Mouse (Mus musculus) c-Kit-positive CD71-negative TER-119-negative erythroid progenitor cells, embryonic 14.5 days (primary cell): Measurements from ENCODE around the gene Ttc26.

ENCODE experiments used
- DNase-seq: peaks from one replicate; pipeline ENCODE4 v3.0.0-alpha.2; 2013; ENCODE audit warnings: low read depth

Gene Ttc26

GRCm38 (mm10) chr6:38381129-38381771, at the start of gene Ttc26:
Gene Ttc26, plus strand, starts transcription at chr6:38381469.
- DNase-seq, result peak; percentile 85

GRCm38 (mm10) chr6:38335264-38335663, 46.0 kb upstream of the Ttc26 start:
- no peak for DNase-seq

- no peak for DNase-seq
These were observed 44.0 kb upstream of the Ttc26 start for GRCm38 (mm10) chr6:38337166-38337705.

- DNase-seq, result no peak
These were observed 43.3 kb upstream of the Ttc26 start for GRCm38 (mm10) chr6:38337951-38338350.

- no peak for DNase-seq
These were observed 42.2 kb upstream of the Ttc26 start for GRCm38 (mm10) chr6:38339078-38339477.

DNA sequence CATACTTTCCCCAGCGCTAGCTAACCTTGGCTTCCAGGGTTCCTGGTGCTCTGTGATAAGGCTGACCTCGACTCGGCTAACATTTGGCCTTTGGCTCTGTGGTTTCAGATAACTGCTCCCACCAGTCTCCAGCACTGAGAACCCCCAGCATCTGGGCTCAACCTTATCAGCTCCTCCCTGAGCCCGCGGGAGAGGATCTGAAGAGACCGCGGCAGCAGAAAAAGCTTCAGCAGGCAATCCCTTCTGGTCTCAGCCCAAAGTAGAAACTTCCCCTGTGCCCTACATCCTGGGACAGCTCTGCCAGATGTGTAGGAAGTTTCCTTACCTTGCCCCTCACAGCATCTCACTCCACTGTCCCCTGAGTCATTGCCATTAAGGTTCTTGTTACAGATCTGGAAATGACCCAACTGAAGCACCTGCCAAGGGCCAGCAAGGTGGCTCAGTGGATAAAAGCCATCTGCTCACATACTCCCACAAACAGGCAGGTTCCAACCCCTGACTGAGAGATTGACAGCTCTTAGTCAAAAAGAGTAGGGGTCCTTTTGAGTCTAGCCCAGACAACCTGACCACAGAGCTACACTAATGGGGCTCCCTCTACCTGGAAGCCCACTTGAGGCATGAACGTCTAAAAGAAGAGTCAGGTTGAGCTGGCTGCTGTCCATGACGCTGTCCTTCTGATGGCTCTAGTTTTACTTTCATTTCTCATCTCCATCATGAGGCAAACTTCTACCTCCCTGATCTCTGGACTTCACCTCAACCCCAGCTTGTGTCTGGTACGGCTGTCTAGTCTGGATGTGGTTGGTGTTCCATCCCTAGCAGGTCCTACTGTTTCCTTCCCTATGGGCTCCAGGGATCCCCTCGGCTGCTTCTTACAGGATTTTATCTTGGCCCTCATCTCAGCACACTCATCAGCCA, 39.3 kb upstream of the Ttc26 start:
- DNase-seq, result peak; percentile 41

GRCm38 (mm10) chr6:38342666-38342992, 38.6 kb upstream of the Ttc26 start:
- DNase-seq, result no peak

DNA sequence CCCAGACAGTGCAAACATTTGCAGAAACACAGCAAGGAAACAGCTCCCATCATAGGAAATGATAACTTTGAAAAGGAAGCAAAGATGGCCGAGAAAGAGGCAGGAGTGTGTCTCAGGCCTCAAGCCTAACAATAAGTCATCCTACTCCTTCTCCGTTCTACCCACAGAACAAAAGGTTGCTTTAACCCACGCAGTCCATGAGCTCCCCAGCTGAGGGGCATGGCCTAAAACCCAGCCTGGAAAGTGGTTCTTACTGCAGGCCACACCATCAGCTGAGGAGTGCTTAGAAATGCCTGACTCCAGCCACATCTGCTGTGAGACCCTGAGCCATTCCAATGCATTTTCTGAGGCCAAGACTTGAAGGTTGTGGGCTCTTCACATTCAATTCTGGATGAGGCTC, 37.7 kb upstream of the Ttc26 start:
- DNase-seq, result no peak

- no peak for DNase-seq
These were observed 37.1 kb upstream of the Ttc26 start for GRCm38 (mm10) chr6:38344006-38344670.

- DNase-seq, result peak; percentile 76
These were observed 35.5 kb upstream of the Ttc26 start for GRCm38 (mm10) chr6:38345796-38346195.

DNA sequence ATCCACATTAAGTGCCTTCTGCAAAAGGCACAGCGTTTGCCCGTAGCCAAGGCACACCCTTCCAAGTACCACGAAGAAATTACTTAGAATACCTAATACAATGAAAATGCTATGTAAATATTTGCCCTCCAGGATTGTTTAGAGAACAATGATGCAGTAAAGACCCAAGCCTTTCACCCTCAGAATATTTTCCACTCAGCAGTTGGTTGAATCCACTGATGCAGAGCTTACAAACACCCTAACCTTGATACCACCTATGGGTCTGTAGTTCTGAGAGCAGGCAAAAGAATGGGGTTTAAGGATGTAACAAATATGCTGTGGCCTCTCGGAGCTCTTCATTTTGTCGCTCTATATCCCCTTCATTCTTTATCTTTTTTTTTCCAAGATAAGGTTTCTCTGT, 33.4 kb upstream of the Ttc26 start:
- no peak for DNase-seq

- DNase-seq, result no peak
These were observed 32.3 kb upstream of the Ttc26 start for GRCm38 (mm10) chr6:38348811-38349453.

GRCm38 (mm10) chr6:38349806-38350205, 31.5 kb upstream of the Ttc26 start:
- DNase-seq, result no peak

GRCm38 (mm10) chr6:38351930-38352329, 29.3 kb upstream of the Ttc26 start:
- DNase-seq, result no peak

DNA sequence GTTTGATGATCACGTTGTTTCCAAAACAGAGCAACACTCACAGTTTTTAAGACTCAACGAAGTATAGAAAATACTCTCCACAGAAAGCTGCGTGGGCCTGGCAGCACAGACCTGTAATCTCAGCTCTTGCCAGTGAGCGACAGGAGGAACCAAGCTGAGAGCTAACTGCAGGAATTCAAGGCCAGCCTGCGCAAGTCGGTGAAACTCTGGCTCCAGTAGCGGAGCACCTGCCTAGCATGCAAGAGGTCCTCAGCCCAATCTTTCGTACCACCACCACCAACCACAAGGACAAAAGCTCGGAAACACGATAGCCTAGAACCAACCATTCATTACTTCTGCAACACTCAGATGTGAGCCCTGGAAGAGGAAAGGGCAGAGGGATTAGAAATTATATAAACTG, 28.8 kb upstream of the Ttc26 start:
- no peak for DNase-seq

DNA sequence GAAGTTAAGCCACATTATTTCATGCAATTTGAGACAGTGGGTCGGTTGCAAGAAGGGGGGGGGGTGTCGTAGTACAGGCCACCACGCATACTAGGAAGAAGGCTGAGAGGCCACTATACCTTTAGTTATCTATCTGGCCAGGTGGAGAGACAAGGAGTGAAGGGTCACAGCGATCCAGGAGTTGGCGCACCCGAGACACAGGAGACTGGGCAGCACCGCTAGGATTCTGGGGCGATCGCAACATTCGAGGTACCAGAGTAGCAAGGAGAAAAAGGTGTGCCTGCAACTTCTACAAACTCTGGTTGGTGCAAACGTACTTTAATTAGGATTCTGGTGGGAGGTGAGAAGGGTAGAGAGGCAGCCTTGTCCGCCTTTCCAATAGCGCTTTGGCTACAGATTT, 28.1 kb upstream of the Ttc26 start:
- no peak for DNase-seq

DNA sequence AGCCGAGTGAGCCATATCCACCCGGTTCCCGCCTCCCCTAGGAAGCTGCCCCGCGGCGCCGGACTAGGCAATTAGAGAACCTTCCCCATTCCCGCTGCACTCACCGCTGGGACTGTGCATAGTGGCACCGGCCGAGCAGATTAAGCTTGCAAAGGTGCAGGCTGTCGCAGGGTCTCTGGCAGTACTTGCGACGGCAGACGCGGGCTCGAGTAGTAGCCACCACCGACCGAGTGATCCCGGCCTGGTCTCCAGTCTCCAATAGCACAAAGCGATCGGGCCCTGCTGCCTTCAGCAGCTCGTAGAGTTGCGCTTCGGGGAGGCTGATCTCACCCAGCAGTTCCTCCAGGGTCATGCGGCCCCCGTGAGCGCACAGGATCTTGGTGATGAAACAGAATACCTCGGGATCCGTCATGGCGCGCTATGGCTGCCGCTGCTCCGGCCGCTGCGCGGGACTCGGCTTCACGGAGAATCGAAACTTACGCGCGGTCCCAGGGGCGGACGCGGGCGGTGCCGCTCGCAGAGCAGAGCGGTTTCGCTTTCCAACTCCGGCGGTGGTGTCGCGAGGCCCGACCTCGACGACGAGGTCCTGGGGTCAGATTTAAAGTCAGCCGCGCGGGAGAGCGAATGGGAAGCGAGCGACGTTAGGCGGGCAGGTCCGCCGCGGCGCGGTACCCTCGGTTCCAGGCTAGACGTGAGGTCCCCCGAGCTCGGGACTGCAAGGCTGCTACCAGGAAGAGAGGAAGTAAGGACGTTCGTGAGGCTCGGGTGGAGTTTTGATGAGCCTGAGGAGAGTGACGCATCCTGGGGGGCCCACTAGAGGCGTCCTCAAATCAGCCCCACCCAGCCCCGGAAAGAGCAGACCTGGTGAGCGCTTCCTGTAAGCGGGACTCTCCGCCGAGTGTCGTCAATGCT, 27.2 kb upstream of the Ttc26 start, which contains the start of gene Zc3hav1:
TSS of gene Zc3hav1 (minus strand) at position 793 of the 912 bp plus-strand sequence.
- DNase-seq, result peak; percentile 89

- no peak for DNase-seq
These were observed 26.4 kb upstream of the Ttc26 start for GRCm38 (mm10) chr6:38354723-38355353.

DNA sequence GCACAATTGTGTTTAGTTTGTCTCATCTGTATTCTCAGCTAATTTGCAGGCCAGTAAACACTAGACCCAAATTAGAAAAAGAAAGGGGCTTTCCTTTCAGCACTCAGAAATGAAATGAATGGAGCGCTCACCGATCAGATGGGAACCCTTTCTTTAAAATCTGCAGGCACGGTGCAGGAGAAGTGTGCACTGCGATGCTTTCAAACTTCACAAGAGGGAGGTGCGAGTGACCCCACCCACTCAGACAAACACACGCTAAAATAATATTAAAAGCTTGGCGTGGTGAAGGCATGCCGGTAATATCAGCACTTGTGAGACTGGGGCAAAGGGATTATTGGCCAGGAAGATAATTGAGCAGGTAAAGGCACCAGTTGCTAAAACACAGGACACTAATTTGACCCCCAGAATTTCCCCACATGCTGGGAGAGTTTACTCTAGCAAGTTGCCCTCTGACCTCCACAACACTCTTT, 25.9 kb upstream of the Ttc26 start:
- DNase-seq, result no peak

- no peak for DNase-seq
These were observed 25.4 kb upstream of the Ttc26 start for GRCm38 (mm10) chr6:38355862-38356261.
